Mouse (Mus musculus) kidney, adult 2 months (tissue): Measurements from ENCODE around the gene Hdac4.

ENCODE experiments used
- CTCF ChIP-seq: fragments of 200-500 bp; conservative IDR thresholded peaks from 2 replicates; pipeline ENCODE4 v1.5.1; 2011; ENCODE audit warnings: low read depth, mild to moderate bottlenecking, control low read depth, low read length, moderate library complexity, mixed read lengths; ENCODE audit not compliant: insufficient read depth, insufficient read length
- POLR2A ChIP-seq: fragments of 200-500 bp; IDR thresholded peaks from one replicate; pipeline ENCODE4 v1.6.1; 2011; ENCODE audit warnings: low read depth, low read length, control low read depth

GRCm38 (mm10) chr1:91992652-91993051 is 202.8 kb downstream of the Hdac4 start:
- TF ChIP-seq CTCF (no peak), POLR2A (no peak)
